Mouse (Mus musculus) myocyte (in vitro differentiated cells): ENCODE results near the gene Ptrhd1. TPM values are rescaled to one million over a fixed set of nuclear protein-coding genes. Genes with fewer than 3 reads are reported as not detected.

Experiments
- H3K27me3 ChIP-seq: one replicate; pipeline ENCODE4 v1.6.1; 2011; ENCODE audit not compliant: control insufficient read depth, insufficient read depth, insufficient read length
- H3K36me3 ChIP-seq: one replicate; pipeline ENCODE4 v1.6.1; 2011; ENCODE audit not compliant: control insufficient read depth, insufficient read depth
- H3K4me2 ChIP-seq: one replicate; pipeline ENCODE4 v1.6.1; 2011; ENCODE audit warnings: low read depth, control low read depth
- H3K4me3 ChIP-seq: one replicate; pipeline ENCODE4 v1.5.1; 2011; ENCODE audit warnings: mild to moderate bottlenecking, control low read depth, moderate library complexity
- H3K79me2 ChIP-seq: one replicate; pipeline ENCODE4 v1.6.1; 2011; ENCODE audit not compliant: control insufficient read depth, insufficient read depth
- H3ac ChIP-seq: one replicate; pipeline ENCODE4 v1.6.1; 2011; ENCODE audit not compliant: control insufficient read depth, insufficient read length
- CEBPB ChIP-seq: IDR thresholded peaks from 2 replicates; pipeline ENCODE4 v1.6.1; 2011; ENCODE audit warnings: mild to moderate bottlenecking, moderate library complexity; ENCODE audit not compliant: poor library complexity, insufficient read depth, severe bottlenecking
- E2F4 ChIP-seq: IDR thresholded peaks from one replicate; pipeline ENCODE4 v1.6.1; 2011; ENCODE audit warnings: mild to moderate bottlenecking, control low read depth, moderate library complexity; ENCODE audit not compliant: insufficient read depth
- MAX ChIP-seq: IDR thresholded peaks from one replicate; pipeline ENCODE4 v1.6.1; 2011; ENCODE audit warnings: low read depth, mild to moderate bottlenecking, control low read depth
- MYOD1 ChIP-seq, 3 experiments: IDR thresholded peaks; one replicate each; pipeline ENCODE4 v1.6.1; 2011; ENCODE audit warnings: control low read depth in 2 of 3, low read depth in 2 of 3, mild to moderate bottlenecking in 2 of 3, moderate library complexity in 1 of 3; ENCODE audit not compliant: insufficient read length in 2 of 3, control insufficient read depth in 1 of 3
- MYOG ChIP-seq, 3 experiments: IDR thresholded peaks; one replicate each; pipeline ENCODE4 v1.6.1; 2011; ENCODE audit warnings: control low read depth in 2 of 3, low read depth in 2 of 3, mild to moderate bottlenecking in 2 of 3; ENCODE audit not compliant: insufficient read length in 2 of 3, control insufficient read depth in 1 of 3, insufficient read depth in 1 of 3
- POLR2A ChIP-seq: IDR thresholded peaks from one replicate; pipeline ENCODE4 v1.6.1; 2011; ENCODE audit warnings: low read depth, mild to moderate bottlenecking, control low read depth, moderate library complexity; ENCODE audit not compliant: insufficient read length
- POLR2AphosphoS2 ChIP-seq: IDR thresholded peaks from one replicate; pipeline ENCODE4 v1.6.1; 2011; ENCODE audit warnings: low read depth, control low read depth; ENCODE audit not compliant: insufficient read length
- REST ChIP-seq: IDR thresholded peaks from one replicate; pipeline ENCODE4 v1.6.1; 2011; ENCODE audit warnings: mild to moderate bottlenecking, control low read depth, moderate library complexity; ENCODE audit not compliant: insufficient read depth, insufficient read length
- SRF ChIP-seq: IDR thresholded peaks from one replicate; pipeline ENCODE4 v1.6.1; 2011; ENCODE audit warnings: low read depth; ENCODE audit not compliant: control insufficient read depth, insufficient read length
- TCF12 ChIP-seq: IDR thresholded peaks from one replicate; pipeline ENCODE4 v1.6.1; 2011; ENCODE audit warnings: mild to moderate bottlenecking, control low read depth; ENCODE audit not compliant: poor library complexity, insufficient read depth, severe bottlenecking
- TCF3 ChIP-seq: IDR thresholded peaks from one replicate; pipeline ENCODE4 v1.6.1; 2011; ENCODE audit warnings: low read depth, control low read depth; ENCODE audit not compliant: insufficient read length
- USF1 ChIP-seq: IDR thresholded peaks from one replicate; pipeline ENCODE4 v1.6.1; 2011; ENCODE audit warnings: low read depth, mild to moderate bottlenecking, control low read depth, moderate library complexity
- polyA plus RNA-seq: library from polyadenylated mRNA; unstranded; fragments of >200 nt; fragmentation: generic; extraction: Trizol; gene quantifications from one replicate; pipeline ENCODE4 v1.2.1, GENCODE M21; 2012; ENCODE audit warnings: missing spikeins

Ptrhd1 gene
- polyA plus RNA-seq, 1 experiment, result 3.5 TPM

DNA sequence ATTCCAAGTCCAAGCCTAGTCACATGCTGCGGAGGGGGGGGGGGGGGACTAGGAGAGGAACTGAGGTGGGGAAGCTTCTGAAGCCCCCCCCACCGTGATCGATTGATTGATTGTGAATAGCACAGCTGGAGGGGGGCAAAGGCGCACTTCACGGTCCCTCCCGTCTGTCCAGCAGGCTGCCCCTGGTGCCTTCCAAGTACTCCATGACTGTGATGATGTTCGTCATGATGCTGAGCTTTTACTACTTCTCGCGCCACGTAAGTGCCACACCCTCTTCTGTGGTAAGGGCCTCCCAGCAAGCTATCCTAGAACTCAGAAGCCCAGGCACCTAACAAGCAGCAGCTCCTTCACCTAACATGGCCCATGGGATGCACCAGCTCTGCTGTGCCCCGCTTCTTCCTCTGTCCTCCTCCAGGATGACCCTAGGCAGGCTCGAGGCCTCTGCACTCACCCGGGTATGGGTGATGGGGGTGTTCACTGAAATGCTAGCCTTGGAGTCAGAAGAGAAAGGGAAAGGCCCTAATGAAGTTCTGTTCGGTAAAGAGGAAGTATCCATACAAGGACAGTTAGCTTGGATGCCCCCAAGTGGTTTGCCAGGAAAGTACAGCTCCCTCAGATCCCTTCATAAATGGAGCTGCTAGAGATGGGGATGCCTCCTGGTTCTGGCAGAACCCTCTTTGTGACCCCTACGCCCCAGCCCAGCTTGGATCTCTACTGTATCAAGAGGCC is 25.3 kb upstream of the Ptrhd1 start:
- Histone ChIP-seq H3K79me2 (no peaks in the 10 kb centered on the region), H3ac (no peak overlapping the region), H3K27me3 (no peaks in the 10 kb centered on the region), H3K4me2 (no peak overlapping the region), H3K4me3 (no peak overlapping the region), H3K36me3 (no peaks in the 10 kb centered on the region)
- TF ChIP-seq MYOD1 (IDR thresholded peaks at IDR 0.05; ENCODE audit: control insufficient read depth in 1 of 3, insufficient read length in 2 of 3, low read depth in 2 of 3) (no peak), TCF12 (no peak), E2F4 (no peak), USF1 (no peak), CEBPB (no peak)

DNA sequence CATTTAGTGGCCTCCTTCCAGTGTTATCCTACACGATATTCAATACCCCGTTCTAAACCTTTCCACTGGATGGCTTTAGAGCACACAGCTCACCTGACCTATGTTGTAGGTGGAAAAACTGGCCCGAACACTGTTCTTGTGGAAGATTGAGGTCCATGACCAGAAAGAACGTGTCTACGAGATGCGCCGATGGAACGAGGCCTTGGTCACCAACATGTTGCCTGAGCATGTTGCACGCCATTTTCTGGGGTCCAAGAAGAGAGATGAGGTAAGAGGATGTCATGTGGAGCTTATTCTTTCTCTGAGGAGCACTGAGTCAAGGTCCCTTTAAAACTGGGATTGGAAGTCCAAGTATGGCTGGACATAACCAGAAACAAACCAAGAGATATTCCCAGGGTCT is 24.6 kb upstream of the Ptrhd1 start:
- no peak for TF ChIP-seq REST
- Histone ChIP-seq H3K4me3 (no peak overlapping the region), H3K4me2 (no peak overlapping the region), H3K27me3 (no peaks in the 10 kb centered on the region), H3K79me2 (no peaks in the 10 kb centered on the region), H3ac (no peak overlapping the region), H3K36me3 (no peaks in the 10 kb centered on the region)

DNA sequence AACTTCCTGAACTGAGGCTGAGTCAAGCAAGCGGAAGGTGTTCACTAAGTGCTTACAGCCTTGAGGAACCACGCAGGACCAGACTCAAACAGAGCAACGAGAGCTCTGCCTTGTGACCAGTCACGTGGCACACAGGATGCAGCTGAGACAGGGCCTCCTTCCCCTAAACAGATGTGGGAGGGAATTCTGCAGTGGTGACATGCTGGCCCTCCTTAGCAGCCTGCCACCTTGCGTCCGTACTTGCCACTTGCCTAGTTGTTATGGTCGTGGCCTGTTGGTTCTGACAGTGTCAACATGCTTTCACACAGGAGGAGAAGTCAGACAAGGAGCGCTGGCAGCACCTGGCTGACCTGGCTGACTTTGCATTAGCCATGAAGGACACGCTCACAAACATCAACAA is 22.7 kb upstream of the Ptrhd1 start:
- Histone ChIP-seq H3ac (no peak overlapping the region), H3K4me3 (no peak overlapping the region), H3K79me2 (no peaks in the 10 kb centered on the region), H3K36me3 (peaks cover 7% of the 10 kb centered on the region), H3K4me2 (no peak overlapping the region), H3K27me3 (no peaks in the 10 kb centered on the region)
- TF ChIP-seq USF1 (no peak), MAX (no peak), MYOG (IDR thresholded peaks at IDR 0.05; ENCODE audit: control insufficient read depth in 1 of 3, insufficient read depth in 1 of 3, insufficient read length in 2 of 3, low read depth in 2 of 3) (no peak), SRF (no peak), MYOD1 (IDR thresholded peaks at IDR 0.05; ENCODE audit: control insufficient read depth in 1 of 3, insufficient read length in 2 of 3, low read depth in 2 of 3) (no peak), CEBPB (no peak)

DNA sequence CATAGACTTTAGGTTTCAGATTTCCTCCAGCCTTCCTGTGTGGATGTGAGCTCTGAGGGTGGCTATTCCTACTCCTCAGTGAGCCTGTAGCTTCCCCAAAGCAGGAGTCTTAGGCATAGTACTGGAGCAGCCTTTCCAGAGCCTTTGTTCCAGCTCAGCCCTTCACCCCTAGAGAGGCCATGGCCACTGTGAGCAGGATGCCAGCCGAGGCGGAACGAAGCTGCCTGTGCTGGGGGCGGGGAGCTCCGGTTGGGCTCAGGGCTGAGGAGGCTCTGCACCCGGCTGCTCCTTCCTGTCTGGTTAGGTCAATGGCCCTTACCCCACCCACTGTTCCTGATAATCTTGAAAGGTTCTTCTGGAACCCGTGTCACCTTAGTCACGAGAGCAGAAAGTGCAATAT is 20.9 kb upstream of the Ptrhd1 start:
- Histone ChIP-seq H3K36me3 (peaks cover 7% of the 10 kb centered on the region), H3K79me2 (no peaks in the 10 kb centered on the region), H3ac (no peak overlapping the region), H3K4me3 (no peak overlapping the region), H3K27me3 (no peaks in the 10 kb centered on the region), H3K4me2 (no peak overlapping the region)
- TF ChIP-seq USF1, result no peak
- no peak for TF ChIP-seq MYOD1 (IDR thresholded peaks at IDR 0.05; ENCODE audit: control insufficient read depth in 1 of 3, insufficient read length in 2 of 3, low read depth in 2 of 3)

DNA sequence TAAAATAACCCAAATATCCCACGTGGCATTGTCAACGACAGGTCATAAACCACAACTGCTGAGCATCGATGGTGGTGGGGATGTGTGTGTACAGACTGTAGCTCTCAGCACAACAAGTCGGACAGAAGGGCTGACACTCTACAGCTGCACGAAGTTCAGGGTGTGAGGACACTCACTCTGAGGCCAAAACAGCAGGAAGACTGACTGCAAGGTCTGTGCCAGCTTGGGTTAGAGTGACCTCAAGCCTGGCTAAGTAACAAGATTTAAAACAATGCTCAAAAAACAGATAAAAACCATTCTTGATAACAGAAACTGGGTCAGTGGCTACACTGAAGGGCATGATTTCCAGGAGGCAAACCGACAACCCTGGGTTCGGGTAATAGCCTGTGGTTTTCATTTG is 3.7 kb upstream of the Ptrhd1 start:
- Histone ChIP-seq H3K27me3 (no peaks in the 10 kb centered on the region), H3K4me3 (no peak overlapping the region), H3ac (no peak overlapping the region), H3K4me2 (no peak overlapping the region), H3K79me2 (peaks cover 8% of the 10 kb centered on the region), H3K36me3 (peaks cover 20% of the 10 kb centered on the region)
- no peak for TF ChIP-seq CEBPB
- TF ChIP-seq POLR2A, result no peak
- no peak for TF ChIP-seq REST
- no peak for TF ChIP-seq TCF3
- no peak for TF ChIP-seq TCF12
- TF ChIP-seq SRF, result no peak
- no peak for TF ChIP-seq MAX
- TF ChIP-seq MYOD1 (IDR thresholded peaks at IDR 0.05; ENCODE audit: control insufficient read depth in 1 of 3, insufficient read length in 2 of 3, low read depth in 2 of 3), result no peak
- no peak for TF ChIP-seq USF1
- no peak for TF ChIP-seq MYOG (IDR thresholded peaks at IDR 0.05; ENCODE audit: control insufficient read depth in 1 of 3, insufficient read depth in 1 of 3, insufficient read length in 2 of 3, low read depth in 2 of 3)
- TF ChIP-seq POLR2AphosphoS2, result no peak
- TF ChIP-seq E2F4, result no peak

DNA sequence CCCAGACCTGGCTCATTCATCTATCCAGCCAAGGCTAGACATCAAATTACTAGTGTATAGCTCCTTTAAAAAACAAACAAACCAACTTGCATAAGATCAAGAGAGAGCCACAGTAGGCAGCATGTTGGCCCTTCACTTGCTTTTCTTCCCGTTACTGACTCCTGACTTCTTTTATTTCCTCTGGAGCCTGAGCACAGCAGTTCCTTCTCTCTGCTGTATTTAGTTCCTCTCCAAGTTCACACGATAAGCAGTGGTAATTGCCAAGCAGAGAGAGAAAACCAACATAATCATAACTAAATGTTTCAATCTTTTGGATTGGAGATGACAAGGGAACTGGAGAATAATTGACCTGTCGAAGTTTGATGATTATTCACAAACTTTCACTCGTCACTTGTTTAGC is 1.1 kb upstream of the Ptrhd1 start:
- Histone ChIP-seq H3K79me2 (peaks cover 8% of the 10 kb centered on the region), H3K4me3 (peak overlapping the region; percentile 62), H3K36me3 (peaks cover 14% of the 10 kb centered on the region), H3K27me3 (no peaks in the 10 kb centered on the region), H3ac (no peak overlapping the region), H3K4me2 (peak overlapping the region; percentile 89)
- TF ChIP-seq E2F4, result no peak
- no peak for TF ChIP-seq MAX
- no peak for TF ChIP-seq CEBPB
- TF ChIP-seq TCF12, result no peak
- TF ChIP-seq SRF, result no peak
- no peak for TF ChIP-seq USF1
- TF ChIP-seq TCF3, result no peak
- no peak for TF ChIP-seq MYOD1 (IDR thresholded peaks at IDR 0.05; ENCODE audit: control insufficient read depth in 1 of 3, insufficient read length in 2 of 3, low read depth in 2 of 3)
- TF ChIP-seq REST, result no peak
- no peak for TF ChIP-seq MYOG (IDR thresholded peaks at IDR 0.05; ENCODE audit: control insufficient read depth in 1 of 3, insufficient read depth in 1 of 3, insufficient read length in 2 of 3, low read depth in 2 of 3)
- TF ChIP-seq POLR2A, result no peak
